Mouse (Mus musculus) bone marrow, adult 2 months (tissue): ENCODE results near the gene Phf1.

Experiments used
- CTCF ChIP-seq: fragments of 200-500 bp; IDR thresholded peaks from 2 replicates; pipeline ENCODE4 v1.5.1; 2011; ENCODE audit warnings: low read length, control low read depth; ENCODE audit not compliant: control insufficient read depth, insufficient read depth
- POLR2A ChIP-seq: fragments of 200-500 bp; IDR thresholded peaks from 2 replicates; pipeline ENCODE4 v1.6.1; 2011; ENCODE audit warnings: low read depth, mild to moderate bottlenecking, control low read depth, low read length, borderline replicate concordance; ENCODE audit not compliant: control insufficient read depth

DNA sequence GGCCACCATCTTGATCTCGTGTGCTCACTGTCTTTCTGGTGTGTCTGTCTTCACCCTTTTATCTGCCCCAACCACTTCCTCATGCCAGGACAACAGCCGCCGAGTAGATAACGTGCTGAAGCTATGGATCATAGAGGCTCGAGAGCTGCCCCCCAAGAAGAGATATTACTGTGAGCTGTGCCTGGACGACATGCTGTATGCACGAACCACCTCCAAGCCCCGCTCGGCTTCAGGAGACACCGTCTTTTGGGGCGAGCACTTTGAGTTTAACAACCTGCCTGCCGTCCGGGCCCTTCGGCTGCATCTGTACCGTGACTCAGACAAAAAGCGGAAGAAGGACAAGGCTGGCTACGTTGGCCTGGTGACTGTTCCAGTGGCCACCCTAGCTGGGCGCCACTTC, 24.0 kb downstream of the Phf1 start:
- TF ChIP-seq CTCF (no peak), POLR2A (no peak)
